Mouse (Mus musculus) lung, postnatal 0 days (tissue): ENCODE data around the gene Sp6. TPM values are rescaled to one million over a fixed set of nuclear protein-coding genes. Genes with fewer than 3 reads are reported as not detected.

Source experiments
- ATAC-seq: fragments of 200-750 bp; cut with Nextera tagmentation; 2 replicates; pipeline ENCODE4 v1.8.0; 2017; ENCODE audit warnings: moderate library complexity
- DNase-seq: peaks from one replicate; pipeline ENCODE4 v3.0.0-alpha.2; 2016; ENCODE audit warnings: low spot score
- H3K27ac ChIP-seq: fragments of 300-500 bp; sonication (generic); 2 replicates; pipeline ENCODE4 v1.5.1; 2014; ENCODE audit warnings: antibody characterized with exemption, mild to moderate bottlenecking, low read length, mixed read lengths
- H3K27me3 ChIP-seq: fragments of 300-500 bp; sonication (generic); replicated peaks from 2 replicates; pipeline ENCODE4 v1.6.1; 2014; ENCODE audit warnings: low read length, mixed read lengths; ENCODE audit not compliant: insufficient read depth
- H3K36me3 ChIP-seq: fragments of 300-500 bp; sonication (generic); 2 replicates; pipeline ENCODE4 v1.6.1; 2014; ENCODE audit warnings: low read length, mixed read lengths; ENCODE audit not compliant: insufficient read depth
- H3K4me1 ChIP-seq: fragments of 300-500 bp; sonication (generic); 2 replicates; pipeline ENCODE4 v1.6.1; 2014; ENCODE audit warnings: antibody characterized with exemption, low read depth, low read length, mixed read lengths; ENCODE audit not compliant: insufficient read depth
- H3K4me2 ChIP-seq: fragments of 300-500 bp; sonication (generic); replicated peaks from 2 replicates; pipeline ENCODE4 v1.6.1; 2014; ENCODE audit warnings: low read depth, mild to moderate bottlenecking, low read length, moderate library complexity, mixed read lengths
- H3K4me3 ChIP-seq: fragments of 300-500 bp; sonication (generic); 2 replicates; pipeline ENCODE4 v1.5.1; 2014; ENCODE audit warnings: low read depth, low read length
- H3K9ac ChIP-seq: fragments of 300-500 bp; sonication (generic); replicated peaks from 2 replicates; pipeline ENCODE4 v1.6.1; 2014; ENCODE audit warnings: low read depth, mild to moderate bottlenecking
- H3K9me3 ChIP-seq: fragments of 300-500 bp; sonication (generic); 2 replicates; pipeline ENCODE4 v1.6.1; 2016; ENCODE audit warnings: low read length, mixed read lengths
- CTCF ChIP-seq: IDR thresholded peaks from 2 replicates; pipeline ENCODE4 v1.5.1; 2016; ENCODE audit warnings: antibody characterized with exemption, mild to moderate bottlenecking
- EP300 ChIP-seq: IDR thresholded peaks from 2 replicates; pipeline ENCODE4 v1.6.1; 2016; ENCODE audit warnings: antibody characterized with exemption, mild to moderate bottlenecking, control low read depth
- WGBS: fragments of 180-500 bp; shearing (Covaris S2); extraction: QIAGEN DNeasy Blood & Tissue Kit; methylation state at CpG from one replicate; pipeline ENCODE4 v1.1.7; 2014; 5-methylcytosine and 5-hydroxymethylcytosine counted together
- polyA plus RNA-seq: library from polyadenylated mRNA; unstranded; fragments of >200 nt; fragmentation: Nextera tagmentation; extraction: Ambion mirVana; gene quantifications from 2 replicates; pipeline ENCODE4 v1.2.1, GENCODE M21; 2015

The Sp6 gene
- polyA plus RNA-seq, 1 experiment from 2014 or later, result 0.56 TPM

DNA sequence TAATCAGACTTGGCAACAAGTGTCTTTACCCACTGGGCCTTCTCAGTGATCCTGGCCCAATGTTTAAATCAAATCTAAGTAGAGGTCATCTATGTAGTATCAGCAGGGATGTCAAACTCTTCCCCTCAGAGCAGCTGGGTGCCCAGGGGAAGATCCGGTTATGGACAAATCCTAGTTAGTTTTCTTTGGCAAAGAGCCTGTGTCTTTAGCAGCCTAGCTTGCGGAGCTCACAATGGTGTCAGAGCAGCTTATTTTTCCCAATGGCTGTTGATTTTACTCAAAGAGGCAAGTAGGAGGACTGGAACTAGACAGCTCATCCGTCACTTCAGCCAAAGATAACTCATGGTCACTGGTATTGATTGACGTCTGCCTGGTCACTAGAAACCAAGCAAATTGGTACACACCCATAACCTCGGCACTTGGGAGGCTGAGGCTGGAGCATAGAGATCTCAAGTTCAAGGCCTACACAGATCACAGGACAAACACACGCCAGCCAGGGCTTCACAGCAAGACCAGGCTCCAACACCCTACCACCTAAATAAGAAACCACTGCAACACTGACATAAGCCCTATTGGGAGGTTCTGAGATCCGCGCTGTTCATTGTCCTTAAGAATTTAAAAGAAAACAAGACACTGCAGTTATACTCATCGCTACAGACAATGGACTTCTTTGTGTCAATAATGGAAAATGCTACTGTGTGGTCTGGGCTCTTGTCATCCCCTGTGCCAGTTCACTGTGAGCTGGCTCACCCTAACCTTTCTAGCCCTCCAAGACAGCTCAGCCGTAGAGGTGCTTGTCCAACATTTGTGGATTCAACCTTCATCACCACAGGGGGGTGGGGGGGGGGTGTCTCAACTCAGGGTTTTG, 37.4 kb upstream of the Sp6 start:
- Histone ChIP-seq H3K36me3 (no peaks in the 10 kb centered on the region), H3K4me3 (no peak overlapping the region), H3K27ac (peak overlapping the region; percentile 96), H3K9me3 (no peaks in the 10 kb centered on the region), H3K27me3 (no peaks in the 10 kb centered on the region), H3K4me2 (peak overlapping the region; percentile 67), H3K4me1 (peaks cover 31% of the 10 kb centered on the region), H3K9ac (no peak overlapping the region)
- 74% methylated on average over 10 of the region's 10 CpGs for WGBS
- DNase-seq (no peak), ATAC-seq (no peak)
- no peak for TF ChIP-seq EP300

DNA sequence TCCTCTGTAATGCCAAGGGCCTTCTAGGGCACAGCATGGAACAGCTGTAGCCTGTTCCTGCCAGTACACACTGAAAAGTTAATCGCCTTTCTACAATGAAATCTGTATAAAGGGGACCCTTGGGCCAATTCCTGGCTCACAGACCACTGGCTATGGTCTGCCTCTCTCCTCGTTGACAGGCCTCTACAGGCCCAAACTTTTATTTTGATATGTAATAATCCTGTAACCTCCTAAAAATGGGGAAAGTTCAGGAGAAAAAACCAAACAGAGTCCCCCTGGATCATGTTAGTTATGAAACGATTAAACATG, 36.9 kb upstream of the Sp6 start:
- DNase-seq (peak; percentile 24), ATAC-seq (no peak)
- Histone ChIP-seq H3K4me3 (peak overlapping the region; percentile 72), H3K9ac (no peak overlapping the region), H3K36me3 (no peaks in the 10 kb centered on the region), H3K9me3 (no peaks in the 10 kb centered on the region), H3K4me1 (peaks cover 30% of the 10 kb centered on the region), H3K27ac (peak overlapping the region; percentile 96), H3K4me2 (peak overlapping the region; percentile 67), H3K27me3 (no peaks in the 10 kb centered on the region)
- no peak for TF ChIP-seq EP300
- TF ChIP-seq CTCF, result no peak
- WGBS, result 18% methylated on average over 3 of the region's 3 CpGs

DNA sequence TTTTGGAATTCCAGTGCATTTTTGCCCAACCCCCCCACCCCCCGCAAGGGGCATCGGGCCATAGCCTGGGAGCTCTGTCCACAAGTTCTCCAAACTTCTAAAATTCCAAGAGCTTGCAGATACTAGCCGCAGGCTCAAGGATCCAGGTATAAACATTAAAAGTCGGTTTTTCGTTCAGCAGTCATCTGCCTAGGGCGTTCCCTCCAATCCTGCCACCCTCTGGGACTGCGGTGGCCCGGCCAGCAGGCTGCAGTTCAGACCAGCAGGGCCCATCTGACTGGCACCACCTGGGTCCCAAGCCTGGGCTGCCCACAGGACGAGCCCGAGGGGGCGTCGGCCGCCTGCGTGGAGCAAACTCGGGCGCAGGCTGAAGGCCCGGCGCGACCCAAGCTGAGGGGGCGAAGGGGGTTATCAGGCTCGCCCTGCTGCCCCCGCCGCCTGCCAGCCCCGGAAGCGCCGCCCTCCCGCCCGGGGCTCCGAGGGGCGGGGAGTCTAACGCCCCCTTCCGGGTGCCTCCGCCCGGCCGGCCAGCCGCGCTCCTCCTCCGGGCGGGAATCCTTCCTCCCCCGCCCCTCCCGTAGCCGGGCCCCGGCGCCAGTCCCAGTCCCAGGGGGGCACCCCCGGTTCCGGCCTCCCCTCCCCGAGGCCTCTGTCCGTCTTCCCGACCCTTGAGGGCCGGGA, 36.1 kb upstream of the Sp6 start:
- DNase-seq, result peak; percentile 94

DNA sequence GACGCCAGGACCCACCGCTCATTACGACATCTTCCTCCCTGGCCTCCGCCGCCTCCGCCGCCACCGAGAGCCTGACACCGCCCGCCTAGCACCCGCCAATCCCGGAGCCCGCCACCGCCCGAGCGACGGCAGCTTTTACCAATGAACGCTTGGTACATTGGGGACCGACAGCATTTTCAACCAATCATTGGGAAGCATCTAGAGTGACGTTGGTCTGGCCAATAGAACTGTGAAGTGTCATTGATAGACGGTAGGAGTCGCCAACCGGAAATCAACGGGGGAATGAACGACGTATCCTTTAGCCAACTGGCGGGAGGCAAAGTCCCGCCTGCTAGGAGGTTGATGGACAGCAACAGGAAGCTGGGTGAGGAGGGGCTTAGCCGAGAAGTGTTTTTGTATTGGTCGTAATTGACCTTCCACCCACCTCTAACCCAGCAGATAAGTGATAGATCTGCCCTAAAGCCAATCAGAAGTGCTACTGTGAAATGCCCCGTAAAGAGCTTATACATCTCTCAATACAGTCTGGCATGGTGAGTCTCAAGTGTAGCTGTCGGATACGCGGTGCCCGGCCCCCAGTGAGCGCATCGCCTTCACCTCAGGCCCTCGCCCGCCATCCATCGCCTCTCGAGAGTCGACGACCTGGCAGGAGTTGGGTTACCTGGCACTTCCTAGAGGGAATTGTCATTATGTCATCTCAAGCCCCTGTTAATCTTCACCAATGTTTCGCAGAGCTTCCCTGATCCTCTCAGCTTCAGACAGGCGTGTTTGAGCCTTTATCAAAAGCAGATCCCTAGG, 35.4 kb upstream of the Sp6 start:
- peak; percentile 94 for ATAC-seq
- Histone ChIP-seq H3K27me3 (no peaks in the 10 kb centered on the region), H3K4me3 (peak overlapping the region; percentile 72), H3K27ac (peak overlapping the region; percentile 96), H3K4me2 (peak overlapping the region; percentile 81), H3K4me1 (peaks cover 30% of the 10 kb centered on the region), H3K9ac (peak overlapping the region; percentile 69), H3K36me3 (no peaks in the 10 kb centered on the region), H3K9me3 (no peaks in the 10 kb centered on the region)
- peak; percentile 100 for DNase-seq
- TF ChIP-seq EP300 (peak; percentile 93), CTCF (no peak)
- under 1% methylated on average over 45 of the region's 45 CpGs for WGBS

More for the DNA sequence above, 36.1 kb upstream of the Sp6 start:
- H3K36me3 ChIP-seq, result no peaks in the 10 kb centered on the region
- peaks cover 30% of the 10 kb centered on the region for H3K4me1 ChIP-seq
- H3K4me2 ChIP-seq, result peak overlapping the region; percentile 67
- ATAC-seq, result peak; percentile 74
- H3K27ac ChIP-seq, result peak overlapping the region; percentile 96
- peak overlapping the region; percentile 69 for H3K9ac ChIP-seq
- no peaks in the 10 kb centered on the region for H3K27me3 ChIP-seq
- no peaks in the 10 kb centered on the region for H3K9me3 ChIP-seq
- peak overlapping the region; percentile 72 for H3K4me3 ChIP-seq
- TF ChIP-seq EP300 (no peak), CTCF (peak; percentile 48)
- 4% methylated on average over 39 of the region's 50 CpGs for WGBS

DNA sequence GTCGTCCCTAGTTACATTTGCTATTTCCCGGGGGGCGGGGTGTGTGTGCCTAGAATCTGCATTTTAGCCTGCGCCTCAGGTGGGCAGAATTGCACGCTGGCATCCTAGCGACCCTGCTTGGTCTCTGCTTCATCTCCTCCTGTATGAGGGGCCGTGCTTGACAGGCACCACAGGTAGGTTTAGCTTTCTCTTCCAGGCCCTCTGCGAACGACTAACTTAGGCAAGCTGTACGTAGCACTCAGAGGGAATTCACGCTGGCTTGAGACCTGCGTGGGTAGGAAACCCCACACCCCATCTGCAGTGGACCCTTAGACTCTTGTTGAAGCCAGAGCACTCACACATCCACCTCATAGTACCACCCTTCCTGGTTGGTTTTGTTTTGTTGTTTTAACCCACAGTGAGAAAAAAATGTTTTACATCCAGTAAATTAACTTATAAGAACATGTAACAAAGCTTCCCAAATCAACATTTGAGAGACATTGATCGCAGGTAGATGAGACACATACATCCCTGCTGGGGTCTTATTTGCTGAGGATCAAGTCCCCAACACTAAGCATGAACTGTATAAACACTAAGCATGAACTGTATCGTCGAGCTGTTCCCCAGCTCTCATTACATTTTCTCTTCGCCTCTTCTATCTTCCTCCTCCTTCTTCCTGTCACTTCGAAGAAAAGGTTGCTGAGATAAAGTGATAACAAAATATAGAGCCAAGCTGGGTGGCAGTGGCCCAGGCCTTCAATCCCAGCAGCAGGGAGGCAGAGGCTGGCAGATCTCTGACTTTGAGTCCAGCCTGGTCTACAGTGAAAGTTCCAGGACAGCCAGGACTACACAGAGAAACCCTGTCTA, 34.6 kb upstream of the Sp6 start:
- Histone ChIP-seq H3K27ac (peak overlapping the region; percentile 84; the same call in 1 of the 2 replicates), H3K4me1 (peaks cover 28% of the 10 kb centered on the region), H3K27me3 (no peaks in the 10 kb centered on the region), H3K9ac (peak overlapping the region; percentile 36; the same call in 1 of the 2 replicates), H3K4me3 (peak overlapping the region; percentile 56), H3K36me3 (no peaks in the 10 kb centered on the region), H3K9me3 (no peaks in the 10 kb centered on the region), H3K4me2 (peak overlapping the region; percentile 81)
- DNase-seq, result no peak
- no peak for TF ChIP-seq EP300
- TF ChIP-seq CTCF, result no peak
- no peak for ATAC-seq
- 18% methylated on average over 17 of the region's 17 CpGs for WGBS
